Mouse (Mus musculus) liver, embryonic 15.5 days (tissue): Measurements from ENCODE around the gene H1fx. TPM values are rescaled to one million over a fixed set of nuclear protein-coding genes. Genes with fewer than 3 reads are reported as not detected.
"Not testable (repeated sequence)": the region's sequence is repeated elsewhere in the genome, so short reads cannot be mapped to it uniquely, and the experiment has no call there.

Source experiments
- ATAC-seq: fragments of 200-750 bp; cut with Nextera tagmentation; 2 replicates; pipeline ENCODE4 v1.8.0; 2017; ENCODE audit warnings: moderate number of reproducible peaks, mild to moderate bottlenecking, moderate library complexity; ENCODE audit not compliant: insufficient read depth
- H3K27ac ChIP-seq: fragments of 300-500 bp; sonication (generic); replicated peaks from 2 replicates; pipeline ENCODE4 v1.5.1; 2015; ENCODE audit warnings: mild to moderate bottlenecking, inconsistent platforms
- H3K27me3 ChIP-seq: fragments of 300-500 bp; sonication (generic); 2 replicates; pipeline ENCODE4 v1.6.1; 2015; ENCODE audit warnings: mild to moderate bottlenecking, inconsistent platforms
- H3K36me3 ChIP-seq: fragments of 300-500 bp; sonication (generic); replicated peaks from 2 replicates; pipeline ENCODE4 v1.6.1; 2015; ENCODE audit warnings: moderate library complexity, mild to moderate bottlenecking, inconsistent platforms
- H3K4me1 ChIP-seq: fragments of 300-500 bp; sonication (generic); replicated peaks from 2 replicates; pipeline ENCODE4 v1.6.1; 2015; ENCODE audit warnings: inconsistent platforms
- H3K4me2 ChIP-seq: fragments of 300-500 bp; sonication (generic); 2 replicates; pipeline ENCODE4 v1.6.1; 2015; ENCODE audit warnings: moderate library complexity, mild to moderate bottlenecking, inconsistent platforms
- H3K4me3 ChIP-seq: fragments of 300-500 bp; sonication (generic); replicated peaks from 2 replicates; pipeline ENCODE4 v1.5.1; 2015; ENCODE audit warnings: mild to moderate bottlenecking, inconsistent platforms
- H3K9ac ChIP-seq: fragments of 300-500 bp; sonication (generic); 2 replicates; pipeline ENCODE4 v1.6.1; 2015; ENCODE audit warnings: moderate library complexity, mild to moderate bottlenecking, inconsistent platforms
- H3K9me3 ChIP-seq: fragments of 300-500 bp; sonication (generic); replicated peaks from 2 replicates; pipeline ENCODE4 v1.6.1; 2016; ENCODE audit warnings: inconsistent platforms
- WGBS: fragments of 180-500 bp; shearing (Covaris S2); methylation state at CpG from one replicate; pipeline ENCODE4 v1.1.7; 2015; ENCODE audit warnings: mixed read lengths; ENCODE audit not compliant: insufficient replicate concordance; 5-methylcytosine and 5-hydroxymethylcytosine counted together
- polyA plus RNA-seq: library from polyadenylated mRNA; unstranded; fragments of >200 nt; fragmentation: Nextera tagmentation; extraction: Ambion mirVana; gene quantifications from 2 replicates; pipeline ENCODE4 v1.2.1, GENCODE M21; 2015

Gene H1fx
- polyA plus RNA-seq: 2.9 and 3.2 TPM in 2 replicates

- Histone ChIP-seq H3K4me2 (peak within 1 kb of the TSS; percentile 68), H3K9me3 (no peaks in the 10 kb centered on the region), H3K9ac (peak within 1 kb of the TSS; percentile 4; the same call in 1 of the 2 replicates), H3K4me1 (peaks cover 16% of the 10 kb centered on the region), H3K36me3 (no peaks in the 10 kb centered on the region), H3K27me3 (peaks cover 71% of the 10 kb centered on the region), H3K27ac (no peak within 1 kb of the TSS), H3K4me3 (peak within 1 kb of the TSS; percentile 58)
- 1% methylated on average over 50 of the region's 55 CpGs for WGBS
- ATAC-seq: no peak; the same call in 1 of the 2 replicates
These were observed at the start of gene H1fx for GRCm38 (mm10) chr6:87981547-87982256. Gene H1fx (minus strand): TSS chr6:87981637.

- H3K27me3 ChIP-seq: no peaks in the 10 kb centered on the region
- no peak overlapping the region for H3K9ac ChIP-seq
- peaks cover 44% of the 10 kb centered on the region for H3K36me3 ChIP-seq
- H3K4me3 ChIP-seq: no peak overlapping the region
- no peak for ATAC-seq
- 77% methylated on average over 2 of the region's 2 CpGs for WGBS
- H3K4me2 ChIP-seq: no peak overlapping the region
- peaks cover 27% of the 10 kb centered on the region for H3K4me1 ChIP-seq
- no peaks in the 10 kb centered on the region for H3K9me3 ChIP-seq
- H3K27ac ChIP-seq: no peak overlapping the region
These were observed 49.0 kb upstream of the H1fx start for GRCm38 (mm10) chr6:88030432-88030831.

- Histone ChIP-seq H3K27ac (no peak overlapping the region), H3K36me3 (peaks cover 50% of the 10 kb centered on the region)
These were observed 46.0 kb upstream of the H1fx start for GRCm38 (mm10) chr6:88027390-88027789.

GRCm38 (mm10) chr6:88023316-88023890 is 42.0 kb upstream of the H1fx start:
- WGBS: 85% methylated on average over 10 of the region's 10 CpGs
- no peak overlapping the region for H3K4me3 ChIP-seq
- no peaks in the 10 kb centered on the region for H3K9me3 ChIP-seq
- no peak for ATAC-seq
- no peak overlapping the region for H3K4me2 ChIP-seq
- peaks cover 33% of the 10 kb centered on the region for H3K36me3 ChIP-seq
- no peaks in the 10 kb centered on the region for H3K27me3 ChIP-seq
- H3K27ac ChIP-seq: no peak overlapping the region
- no peak overlapping the region for H3K9ac ChIP-seq
- H3K4me1 ChIP-seq: peaks cover 31% of the 10 kb centered on the region

More at GRCm38 (mm10) chr6:88027390-88027789, 46.0 kb upstream of the H1fx start:
- Histone ChIP-seq H3K27me3 (no peaks in the 10 kb centered on the region), H3K4me2 (no peak overlapping the region), H3K4me1 (peaks cover 17% of the 10 kb centered on the region), H3K4me3 (no peak overlapping the region), H3K9me3 (no peaks in the 10 kb centered on the region), H3K9ac (no peak overlapping the region)
- no peak for ATAC-seq
- 57% methylated on average over 5 of the region's 5 CpGs for WGBS

- Histone ChIP-seq H3K4me1 (peaks cover 44% of the 10 kb centered on the region), H3K36me3 (peaks cover 6% of the 10 kb centered on the region; the same call in 1 of the 2 replicates), H3K4me3 (no peak overlapping the region), H3K4me2 (no peak overlapping the region), H3K9me3 (no peaks in the 10 kb centered on the region), H3K27ac (no peak overlapping the region), H3K9ac (no peak overlapping the region), H3K27me3 (no peaks in the 10 kb centered on the region)
- no peak for ATAC-seq
- 61% methylated on average over 2 of the region's 2 CpGs for WGBS
These were observed 37.7 kb upstream of the H1fx start for GRCm38 (mm10) chr6:88019154-88019553.

- Histone ChIP-seq H3K9me3 (no peaks in the 10 kb centered on the region), H3K4me3 (no peak overlapping the region), H3K27ac (no peak overlapping the region), H3K36me3 (peaks cover 14% of the 10 kb centered on the region), H3K27me3 (no peaks in the 10 kb centered on the region), H3K9ac (no peak overlapping the region), H3K4me2 (no peak overlapping the region), H3K4me1 (peaks cover 51% of the 10 kb centered on the region)
- 70% methylated on average over 4 of the region's 4 CpGs for WGBS
- no peak for ATAC-seq
These were observed 36.4 kb upstream of the H1fx start for GRCm38 (mm10) chr6:88017821-88018220.

- ATAC-seq: peak; percentile 74
- no peaks in the 10 kb centered on the region for H3K9me3 ChIP-seq
- H3K4me2 ChIP-seq: peak overlapping the region; percentile 7; the same call in 1 of the 2 replicates
- H3K4me3 ChIP-seq: no peak overlapping the region
- no peak overlapping the region for H3K27ac ChIP-seq
- H3K27me3 ChIP-seq: no peaks in the 10 kb centered on the region
- WGBS: 21% methylated on average over 2 of the region's 2 CpGs
- H3K36me3 ChIP-seq: peaks cover 29% of the 10 kb centered on the region
- peaks cover 43% of the 10 kb centered on the region for H3K4me1 ChIP-seq
- H3K9ac ChIP-seq: no peak overlapping the region
These were observed 34.4 kb upstream of the H1fx start for GRCm38 (mm10) chr6:88015797-88016196.

GRCm38 (mm10) chr6:88013456-88013855 is 32.0 kb upstream of the H1fx start:
- WGBS: 71% methylated on average over 4 of the region's 4 CpGs
- no peak overlapping the region for H3K9ac ChIP-seq
- H3K27ac ChIP-seq: no peak overlapping the region
- peaks cover 34% of the 10 kb centered on the region for H3K4me1 ChIP-seq
- peaks cover 50% of the 10 kb centered on the region for H3K36me3 ChIP-seq
- H3K9me3 ChIP-seq: no peaks in the 10 kb centered on the region
- H3K27me3 ChIP-seq: no peaks in the 10 kb centered on the region
- no peak overlapping the region for H3K4me3 ChIP-seq
- ATAC-seq: no peak
- no peak overlapping the region for H3K4me2 ChIP-seq

- ATAC-seq: no peak
- Histone ChIP-seq H3K4me2 (no peak overlapping the region), H3K4me3 (no peak overlapping the region), H3K9ac (no peak overlapping the region), H3K36me3 (peaks cover 59% of the 10 kb centered on the region), H3K4me1 (peaks cover 29% of the 10 kb centered on the region), H3K27ac (no peak overlapping the region), H3K9me3 (no peaks in the 10 kb centered on the region), H3K27me3 (no peaks in the 10 kb centered on the region)
- WGBS: 58% methylated on average over 2 of the region's 2 CpGs
These were observed 31.2 kb upstream of the H1fx start for GRCm38 (mm10) chr6:88012601-88013000.

GRCm38 (mm10) chr6:88011106-88011505 is 29.7 kb upstream of the H1fx start:
- Histone ChIP-seq H3K4me1 (peaks cover 19% of the 10 kb centered on the region), H3K36me3 (peaks cover 74% of the 10 kb centered on the region)
- not testable (repeated sequence) for H3K27ac ChIP-seq, H3K9ac ChIP-seq, H3K9me3 ChIP-seq, ATAC-seq, H3K4me2 ChIP-seq, H3K4me3 ChIP-seq, H3K27me3 ChIP-seq
- 55% methylated on average over 1 of the region's 1 CpGs for WGBS

GRCm38 (mm10) chr6:88009209-88009608 is 27.8 kb upstream of the H1fx start:
- Histone ChIP-seq H3K9me3 (no peaks in the 10 kb centered on the region), H3K27ac (no peak overlapping the region), H3K9ac (no peak overlapping the region), H3K36me3 (peaks cover 81% of the 10 kb centered on the region), H3K4me3 (no peak overlapping the region), H3K4me2 (no peak overlapping the region), H3K27me3 (no peaks in the 10 kb centered on the region), H3K4me1 (0 out of 2 replicates have a peak, but pooled peaks cover 7% of the 10 kb centered on the region)
- 76% methylated on average over 4 of the region's 4 CpGs for WGBS
- no peak for ATAC-seq
